Mouse (Mus musculus) embryonic facial prominence, embryonic 11.5 days (tissue): ENCODE results near the gene Ppfia4. TPM values are rescaled to one million over a fixed set of nuclear protein-coding genes. Genes with fewer than 3 reads are reported as not detected.

Experiments used
- ATAC-seq: fragments of 200-750 bp; cut with Nextera tagmentation; replicated peaks from 2 replicates; pipeline ENCODE4 v1.8.0; 2017; ENCODE audit warnings: low read depth; ENCODE audit not compliant: insufficient number of reproducible peaks, low FRiP score, low TSS enrichment
- DNase-seq: peaks from one replicate; pipeline ENCODE4 v3.0.0-alpha.2; 2015; ENCODE audit warnings: low spot score
- H3K27ac ChIP-seq: fragments of 300-500 bp; sonication (generic); replicated peaks from 2 replicates; pipeline ENCODE4 v1.5.1; 2014; ENCODE audit warnings: mild to moderate bottlenecking, low read depth, low read length, control low read depth
- H3K27me3 ChIP-seq: fragments of 300-500 bp; sonication (generic); 2 replicates; pipeline ENCODE4 v1.6.1; 2014; ENCODE audit warnings: mild to moderate bottlenecking, low read length, moderate library complexity, mixed read lengths; ENCODE audit not compliant: control insufficient read depth, insufficient read depth
- H3K36me3 ChIP-seq: fragments of 300-500 bp; sonication (generic); replicated peaks from 2 replicates; pipeline ENCODE4 v1.6.1; 2014; ENCODE audit warnings: low read depth, mild to moderate bottlenecking, low read length, moderate library complexity, mixed read lengths; ENCODE audit not compliant: control insufficient read depth, insufficient read depth
- H3K4me1 ChIP-seq: fragments of 300-500 bp; sonication (generic); 2 replicates; pipeline ENCODE4 v1.6.1; 2014; ENCODE audit warnings: low read length, mixed read lengths; ENCODE audit not compliant: control insufficient read depth, insufficient read depth
- H3K4me2 ChIP-seq: fragments of 300-500 bp; sonication (generic); 2 replicates; pipeline ENCODE4 v1.6.1; 2014; ENCODE audit warnings: low read depth, mild to moderate bottlenecking, control low read depth, low read length, moderate library complexity
- H3K4me3 ChIP-seq: fragments of 300-500 bp; sonication (generic); 2 replicates; pipeline ENCODE4 v1.5.1; 2014; ENCODE audit warnings: low read depth, low read length, control low read depth
- H3K9ac ChIP-seq: fragments of 300-500 bp; sonication (generic); replicated peaks from 2 replicates; pipeline ENCODE4 v1.6.1; 2014; ENCODE audit warnings: mild to moderate bottlenecking, control low read depth, low read length
- H3K9me3 ChIP-seq: fragments of 300-500 bp; sonication (generic); replicated peaks from 2 replicates; pipeline ENCODE4 v1.6.1; 2016; ENCODE audit warnings: mild to moderate bottlenecking, low read length, inconsistent platforms, mixed read lengths; ENCODE audit not compliant: control insufficient read depth
- WGBS: fragments of 180-500 bp; shearing (Covaris S2); extraction: QIAGEN DNeasy Blood & Tissue Kit; methylation state at CpG from one replicate; pipeline ENCODE4 v1.1.7; 2014; 5-methylcytosine and 5-hydroxymethylcytosine counted together
- polyA plus RNA-seq: library from polyadenylated mRNA; unstranded; fragments of >200 nt; fragmentation: Nextera tagmentation; extraction: Ambion mirVana; gene quantifications from 2 replicates; pipeline ENCODE4 v1.2.1, GENCODE M21; 2014

Ppfia4 gene
- polyA plus RNA-seq, 1 experiment from 2014 or later = 2.2 TPM

GRCm38 (mm10) chr1:134282342-134282741, 50.4 kb downstream of the Ppfia4 start:
- 74% methylated on average over 3 of the region's 3 CpGs for WGBS
- Histone ChIP-seq H3K4me2 (no peak overlapping the region), H3K9me3 (no peaks in the 10 kb centered on the region), H3K27me3 (no peaks in the 10 kb centered on the region), H3K9ac (no peak overlapping the region), H3K27ac (no peak overlapping the region), H3K4me1 (no peaks in the 10 kb centered on the region), H3K36me3 (no peaks in the 10 kb centered on the region), H3K4me3 (no peak overlapping the region)
- DNase-seq (no peak), ATAC-seq (no peak)

- no peak overlapping the region for H3K4me2 ChIP-seq
- no peak overlapping the region for H3K4me3 ChIP-seq
- WGBS = 74% methylated on average over 4 of the region's 4 CpGs
- H3K9ac ChIP-seq = no peak overlapping the region
- H3K4me1 ChIP-seq = no peaks in the 10 kb centered on the region
- no peaks in the 10 kb centered on the region for H3K27me3 ChIP-seq
- no peak overlapping the region for H3K27ac ChIP-seq
- no peaks in the 10 kb centered on the region for H3K9me3 ChIP-seq
- DNase-seq (no peak), ATAC-seq (no peak)
- H3K36me3 ChIP-seq = no peaks in the 10 kb centered on the region
Measured at GRCm38 (mm10) chr1:134281563-134281962, 51.2 kb downstream of the Ppfia4 start.

DNA sequence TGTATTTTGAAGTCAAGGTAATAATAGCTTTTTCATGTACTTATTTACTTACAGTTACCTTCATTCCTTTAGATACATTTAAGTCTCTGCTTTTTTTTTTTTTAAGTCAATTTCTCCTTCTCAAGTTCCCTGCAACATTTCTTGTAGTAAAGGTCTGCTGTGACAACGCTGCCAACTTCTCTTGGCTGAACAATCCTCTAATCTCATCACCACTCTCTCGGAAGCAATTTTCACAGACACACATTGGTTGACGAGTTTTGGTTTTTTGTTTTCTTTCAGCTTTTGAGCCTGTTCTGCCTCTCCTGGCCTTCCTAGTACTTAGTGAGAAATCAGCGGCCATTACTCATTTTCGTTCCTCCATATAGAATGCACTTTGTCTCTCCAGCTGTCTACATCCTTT, 52.6 kb downstream of the Ppfia4 start:
- H3K27ac ChIP-seq = no peak overlapping the region
- no peak overlapping the region for H3K4me2 ChIP-seq
- H3K4me1 ChIP-seq = no peaks in the 10 kb centered on the region
- no peaks in the 10 kb centered on the region for H3K27me3 ChIP-seq
- no peaks in the 10 kb centered on the region for H3K9me3 ChIP-seq
- H3K4me3 ChIP-seq = no peak overlapping the region
- H3K9ac ChIP-seq = no peak overlapping the region
- DNase-seq (no peak), ATAC-seq (no peak)
- 81% methylated on average over 5 of the region's 5 CpGs for WGBS
- H3K36me3 ChIP-seq = no peaks in the 10 kb centered on the region

GRCm38 (mm10) chr1:134276823-134277222, 55.9 kb downstream of the Ppfia4 start:
- H3K27me3 ChIP-seq = no peaks in the 10 kb centered on the region
- 79% methylated on average over 7 of the region's 7 CpGs for WGBS

GRCm38 (mm10) chr1:134275616-134276464, 56.9 kb downstream of the Ppfia4 start:
- Histone ChIP-seq H3K27me3 (no peaks in the 10 kb centered on the region), H3K4me2 (no peak overlapping the region), H3K4me3 (no peak overlapping the region), H3K27ac (no peak overlapping the region), H3K4me1 (no peaks in the 10 kb centered on the region), H3K9ac (no peak overlapping the region), H3K9me3 (no peaks in the 10 kb centered on the region), H3K36me3 (no peaks in the 10 kb centered on the region)
- WGBS = 73% methylated on average over 13 of the region's 13 CpGs
- no peak for ATAC-seq
- no peak for DNase-seq

More at GRCm38 (mm10) chr1:134276823-134277222, 55.9 kb downstream of the Ppfia4 start:
- Histone ChIP-seq H3K4me3 (no peak overlapping the region), H3K9ac (no peak overlapping the region), H3K36me3 (no peaks in the 10 kb centered on the region), H3K9me3 (no peaks in the 10 kb centered on the region), H3K4me2 (no peak overlapping the region), H3K4me1 (no peaks in the 10 kb centered on the region), H3K27ac (no peak overlapping the region)
- no peak for ATAC-seq
- DNase-seq = no peak

DNA sequence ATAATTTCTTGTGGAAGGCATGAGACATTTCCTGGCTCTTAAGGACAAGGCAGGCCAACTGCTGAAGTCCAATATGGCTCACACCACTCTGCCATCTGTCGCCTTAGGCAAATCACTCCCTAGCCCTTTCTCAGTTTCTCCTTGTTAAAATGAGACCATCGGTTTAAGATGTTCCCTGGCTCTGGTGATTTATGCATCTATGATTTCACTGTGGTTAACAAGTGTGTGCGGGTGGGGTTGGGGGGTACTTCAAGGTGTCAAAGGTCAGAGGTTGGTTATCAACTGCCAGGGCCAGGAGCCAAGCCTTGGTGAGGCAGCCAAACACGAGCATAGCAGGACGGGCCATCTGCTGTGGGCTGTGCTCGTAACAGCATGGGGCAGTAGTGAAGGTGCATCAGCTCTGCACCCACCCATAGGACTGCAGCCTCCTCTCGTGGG, 58.2 kb downstream of the Ppfia4 start:
- Histone ChIP-seq H3K4me1 (no peaks in the 10 kb centered on the region), H3K36me3 (no peaks in the 10 kb centered on the region), H3K27ac (no peak overlapping the region), H3K4me2 (no peak overlapping the region), H3K4me3 (no peak overlapping the region), H3K9me3 (no peaks in the 10 kb centered on the region), H3K27me3 (no peaks in the 10 kb centered on the region), H3K9ac (no peak overlapping the region)
- WGBS = 83% methylated on average over 7 of the region's 7 CpGs
- ATAC-seq (no peak), DNase-seq (no peak)

GRCm38 (mm10) chr1:134273493-134274395, 59.0 kb downstream of the Ppfia4 start:
- ATAC-seq = no peak
- no peak overlapping the region for H3K4me3 ChIP-seq
- H3K9ac ChIP-seq = no peak overlapping the region
- H3K4me1 ChIP-seq = no peaks in the 10 kb centered on the region
- H3K27ac ChIP-seq = no peak overlapping the region
- no peaks in the 10 kb centered on the region for H3K36me3 ChIP-seq
- peak; percentile 30 for DNase-seq
- 40% methylated on average over 9 of the region's 9 CpGs for WGBS
- no peaks in the 10 kb centered on the region for H3K27me3 ChIP-seq
- no peak overlapping the region for H3K4me2 ChIP-seq
- H3K9me3 ChIP-seq = no peaks in the 10 kb centered on the region
